Mouse (Mus musculus): ENCODE results near the gene Ppip5k2.

The Ppip5k2 gene

DNA sequence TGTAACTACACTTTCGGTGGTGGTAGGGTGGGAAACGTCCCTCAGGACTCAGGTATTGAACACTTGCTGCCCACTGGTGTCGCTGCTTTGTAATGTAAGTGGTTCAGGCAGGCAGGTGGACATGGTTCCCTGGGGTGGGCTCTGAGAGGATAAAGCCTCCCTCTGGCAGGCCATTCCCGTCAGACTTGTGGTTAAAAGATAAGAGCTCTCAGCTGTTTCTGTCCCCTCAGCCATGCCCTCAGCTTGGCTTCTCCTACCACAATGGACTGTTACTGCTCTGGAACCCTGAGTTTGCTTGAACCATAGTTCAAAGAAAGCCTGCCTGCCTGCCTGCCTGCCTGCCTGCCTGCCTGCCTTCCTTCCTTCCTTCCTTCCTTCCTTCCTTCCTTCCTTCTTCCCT is 15.8 kb downstream of the Ppip5k2 start:
- no peak for DNase-seq (ENCODE audit: low spot score in 2 of 2)

DNA sequence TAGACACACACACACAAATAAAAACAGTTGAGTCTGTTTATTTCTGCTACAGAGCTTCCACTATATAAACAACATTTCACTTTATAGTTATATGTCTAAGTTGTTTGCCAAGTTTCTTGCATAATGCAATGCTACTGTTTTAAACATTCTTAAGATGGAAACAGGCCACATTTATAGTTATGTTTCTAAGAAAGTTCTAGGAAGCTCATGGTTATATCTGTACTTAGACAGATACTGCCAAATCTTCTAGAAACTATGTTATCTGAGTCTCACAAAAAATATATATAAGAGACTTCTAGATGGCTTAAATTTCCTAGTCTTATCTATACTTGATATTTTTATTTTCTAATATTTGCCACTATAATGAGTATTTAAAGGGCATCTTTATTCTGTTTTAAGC is 17.0 kb downstream of the Ppip5k2 start:
- no peak for DNase-seq (ENCODE audit: low spot score in 2 of 2)

DNA sequence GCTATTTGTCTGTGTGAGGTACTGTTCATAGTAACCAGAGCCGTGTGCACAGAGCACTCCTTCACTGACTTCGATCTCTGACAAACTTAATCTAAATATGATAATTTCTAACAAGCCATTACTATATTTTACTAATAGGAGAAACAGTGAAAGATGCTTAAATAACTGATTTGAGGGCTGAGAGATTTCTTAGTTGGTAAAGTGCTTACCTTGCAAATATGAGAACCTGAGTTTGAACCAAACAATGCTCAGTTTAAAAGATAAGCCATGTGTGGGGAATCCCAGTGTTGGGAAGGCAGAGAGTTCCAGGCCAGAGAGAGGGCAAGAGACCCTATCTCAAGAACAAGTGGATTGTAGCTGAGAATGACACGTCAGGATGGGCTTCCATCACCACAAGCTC is 22.0 kb downstream of the Ppip5k2 start:
- no peak for DNase-seq (ENCODE audit: low spot score in 2 of 2)

DNA sequence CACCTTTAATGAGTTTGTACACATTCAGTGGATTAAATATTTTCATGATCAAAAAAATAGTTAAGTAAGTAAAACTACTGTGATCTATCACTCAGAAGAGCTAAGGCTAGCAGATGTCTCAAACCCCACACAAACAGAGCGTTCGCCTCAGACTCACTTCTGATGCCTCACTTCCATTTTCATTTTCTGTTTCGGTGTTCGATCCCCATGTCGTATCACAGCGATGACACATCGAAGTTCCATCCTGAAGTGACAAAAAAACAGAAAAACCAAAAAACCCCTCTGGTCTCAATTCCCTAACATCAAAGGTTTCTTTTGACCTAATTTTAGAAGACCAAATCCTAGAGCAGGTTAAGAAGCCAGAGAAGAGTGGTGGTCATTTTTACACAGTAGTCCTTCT is 23.9 kb downstream of the Ppip5k2 start:
- no peak for DNase-seq (ENCODE audit: low spot score in 2 of 2)

GRCm38 (mm10) chr1:97745712-97746111 is 24.5 kb downstream of the Ppip5k2 start:
- DNase-seq (ENCODE audit: low spot score in 2 of 2), result no peak

DNA sequence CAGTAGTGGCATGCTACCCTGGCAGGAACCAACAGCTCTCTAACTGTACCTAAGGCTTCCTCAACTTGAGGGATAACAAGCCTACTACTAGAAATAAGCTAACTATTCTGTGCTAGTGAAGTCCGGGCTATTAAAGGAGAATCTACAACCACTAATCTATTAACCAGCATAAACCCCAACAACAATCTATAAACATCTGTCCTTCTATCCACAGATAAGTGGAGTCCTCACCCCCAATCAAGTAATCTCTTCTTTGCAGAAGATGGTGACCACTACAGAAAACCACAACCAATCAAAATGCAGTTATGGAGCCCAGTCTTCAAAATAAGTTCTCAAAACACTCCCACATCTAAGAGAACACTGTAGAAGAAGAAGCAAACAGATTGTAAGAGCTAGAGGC is 27.1 kb downstream of the Ppip5k2 start:
- no peak for DNase-seq (ENCODE audit: low spot score in 2 of 2)

GRCm38 (mm10) chr1:97729339-97729738 is 40.9 kb downstream of the Ppip5k2 start:
- no peak for DNase-seq (ENCODE audit: low spot score in 2 of 2)

- DNase-seq (ENCODE audit: low spot score in 2 of 2), result no peak
Measured at GRCm38 (mm10) chr1:97726730-97727129, 43.5 kb downstream of the Ppip5k2 start.

DNA sequence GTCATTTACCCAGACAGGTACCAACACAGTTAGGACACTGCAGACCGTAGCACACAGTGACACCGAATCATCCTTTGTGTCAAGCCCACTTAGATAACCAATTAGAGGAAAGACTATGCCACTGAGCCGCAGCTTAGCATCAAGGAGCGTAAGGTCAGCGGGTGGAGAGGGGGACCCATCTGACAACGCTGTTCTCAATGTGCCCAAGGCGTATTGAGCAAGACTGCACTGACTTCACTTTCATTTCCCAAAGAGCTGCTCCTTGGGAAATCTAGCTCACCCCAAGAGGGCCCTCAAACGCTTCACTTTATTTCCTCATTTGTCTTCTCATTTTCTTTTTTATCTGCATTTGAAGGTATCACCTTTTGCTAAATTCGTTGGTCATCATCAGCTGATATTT is 51.8 kb downstream of the Ppip5k2 start:
- no peak for DNase-seq (ENCODE audit: low spot score in 2 of 2)

DNA sequence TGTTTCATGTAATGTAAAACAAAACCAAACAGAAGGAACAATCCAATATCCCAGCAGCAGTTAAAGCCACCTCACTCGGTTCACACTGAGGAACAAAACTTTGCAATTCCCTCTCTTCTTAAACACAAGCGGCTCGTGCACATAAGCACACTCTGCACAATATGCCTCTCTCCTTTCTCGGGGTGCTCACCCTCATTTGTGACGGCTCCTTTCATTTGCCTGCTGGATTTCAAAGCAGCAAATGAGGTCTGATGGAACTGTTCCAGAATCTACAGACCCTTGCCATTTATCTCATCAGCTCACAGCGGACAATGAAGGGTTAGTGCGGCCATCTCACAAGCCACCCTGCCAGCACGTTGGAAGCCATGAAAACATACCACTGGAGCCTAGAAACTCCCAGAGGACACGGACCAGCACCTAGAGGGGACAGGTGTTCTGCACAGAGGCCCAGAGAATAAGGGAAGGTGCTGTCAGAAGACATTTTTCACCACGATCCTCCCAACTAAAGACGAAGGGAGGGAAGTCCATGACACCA is 55.8 kb downstream of the Ppip5k2 start:
- no peak for DNase-seq (ENCODE audit: low spot score in 2 of 2)

DNA sequence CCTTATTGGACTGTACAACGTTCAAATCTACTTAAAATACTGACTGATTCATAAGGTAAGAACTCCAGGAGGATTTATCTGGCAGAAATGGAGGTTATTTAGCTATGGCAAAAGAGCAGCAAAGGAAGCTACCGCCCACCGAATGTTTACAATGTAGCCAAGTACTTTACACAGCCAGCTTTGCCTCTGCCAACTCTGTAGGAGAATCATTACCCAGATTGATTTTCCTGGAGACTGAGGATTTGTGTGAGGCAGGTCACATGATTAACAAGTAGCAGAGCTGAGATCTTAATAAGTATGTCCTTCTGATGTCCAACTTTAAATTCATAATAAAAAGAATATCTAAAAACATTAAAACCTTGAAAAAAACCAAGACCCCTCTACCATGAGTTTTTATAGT is 59.7 kb downstream of the Ppip5k2 start:
- DNase-seq (ENCODE audit: low spot score in 2 of 2), result no peak

GRCm38 (mm10) chr1:97705389-97705788 is 64.8 kb downstream of the Ppip5k2 start:
- no peak for DNase-seq (ENCODE audit: low spot score in 2 of 2)

GRCm38 (mm10) chr1:97704646-97705045 is 65.6 kb downstream of the Ppip5k2 start:
- no peak for DNase-seq (ENCODE audit: low spot score in 2 of 2)

DNA sequence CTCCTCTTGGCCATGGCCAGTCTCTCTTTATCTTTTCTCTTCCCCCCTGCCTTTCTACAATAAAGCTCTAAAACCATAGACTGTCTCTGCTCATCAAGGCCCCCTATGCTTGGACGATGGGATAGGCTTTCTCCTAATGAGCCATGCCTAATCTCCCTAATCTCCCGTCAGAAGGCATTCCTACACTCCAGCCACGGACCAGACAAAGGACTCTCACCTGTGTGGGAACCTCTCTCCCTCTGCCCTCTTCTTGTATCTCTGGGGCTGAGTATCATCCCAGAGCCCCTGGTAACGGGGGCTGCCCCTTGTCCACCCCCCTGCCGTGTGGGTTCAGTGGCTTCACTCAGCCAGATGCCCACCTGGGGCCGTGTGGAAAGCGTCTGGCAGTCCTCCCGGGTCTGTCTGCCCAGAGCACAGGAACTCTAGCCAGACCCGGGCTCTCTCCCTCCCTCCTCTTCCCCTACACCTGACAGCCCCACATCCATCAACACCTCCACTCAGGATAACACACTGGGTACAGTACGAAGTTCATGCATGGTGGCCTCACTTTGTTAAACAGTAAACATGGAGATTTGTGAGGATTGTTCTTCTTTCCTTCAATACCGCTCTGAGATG is 71.1 kb downstream of the Ppip5k2 start:
- DNase-seq (ENCODE audit: low spot score in 2 of 2), result no peak

- no peak for DNase-seq (ENCODE audit: low spot score in 2 of 2)
Measured at GRCm38 (mm10) chr1:97697273-97697672, 72.9 kb downstream of the Ppip5k2 start.

GRCm38 (mm10) chr1:97693825-97694224 is 76.4 kb downstream of the Ppip5k2 start:
- DNase-seq (ENCODE audit: low spot score in 2 of 2), result no peak

GRCm38 (mm10) chr1:97688756-97689155 is 81.5 kb downstream of the Ppip5k2 start:
- DNase-seq (ENCODE audit: low spot score in 2 of 2), result peak; percentile 46 to 61

DNA sequence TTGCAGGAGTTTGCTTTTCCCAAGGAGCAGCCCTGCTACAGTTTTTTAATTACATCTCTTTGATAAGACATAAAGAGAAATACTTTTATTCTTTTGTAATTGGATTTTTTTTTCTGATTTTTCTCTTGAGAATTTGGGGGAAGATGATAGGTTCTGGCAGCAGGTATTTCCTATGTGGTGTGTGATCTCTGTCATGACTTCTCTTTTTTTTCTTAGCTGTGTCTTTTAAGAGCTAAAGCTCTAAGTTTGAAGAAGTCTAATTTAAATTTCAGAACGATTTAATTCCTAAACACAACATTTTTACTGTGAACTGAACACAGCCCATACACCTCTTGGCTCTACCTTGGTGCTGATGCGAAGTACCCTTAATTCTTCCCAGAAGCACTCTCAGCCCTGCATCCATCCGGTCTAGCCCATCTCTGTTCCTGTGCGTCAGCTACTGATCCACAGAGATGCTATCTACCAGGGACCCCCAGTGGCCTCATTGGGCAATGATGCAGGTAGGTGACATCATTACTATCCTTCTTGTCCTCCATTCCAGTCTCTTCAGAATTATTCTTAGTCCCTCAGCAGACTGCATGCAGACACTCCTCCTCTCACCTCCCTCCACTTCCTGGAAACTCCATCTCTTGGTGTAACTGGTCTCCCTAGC is 93.6 kb downstream of the Ppip5k2 start:
- DNase-seq (ENCODE audit: low spot score in 2 of 2), result no peak

GRCm38 (mm10) chr1:97676115-97676514 is 94.1 kb downstream of the Ppip5k2 start:
- DNase-seq (ENCODE audit: low spot score in 2 of 2), result no peak

DNA sequence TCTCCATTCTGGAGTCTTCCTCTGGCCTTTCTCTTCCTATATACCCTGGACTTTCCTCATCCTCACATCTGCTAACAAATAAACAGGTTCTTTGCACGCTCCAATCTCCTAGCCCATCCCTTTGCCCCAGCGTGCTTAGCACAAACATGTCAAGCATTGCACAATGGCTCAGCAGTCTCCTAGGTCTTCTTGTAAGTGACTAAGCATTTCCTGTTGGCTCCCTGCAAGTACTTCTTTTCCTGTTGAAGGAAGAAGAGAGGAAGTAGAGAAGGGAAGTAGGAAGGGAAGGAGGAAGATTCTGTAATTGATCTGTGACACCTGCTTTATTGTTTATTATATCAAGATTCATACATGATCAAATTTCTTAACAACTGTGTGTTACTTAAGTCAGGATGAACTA is 97.4 kb downstream of the Ppip5k2 start:
- DNase-seq (ENCODE audit: low spot score in 2 of 2), result no peak

GRCm38 (mm10) chr1:97667288-97667687 is 102.9 kb downstream of the Ppip5k2 start:
- DNase-seq (ENCODE audit: low spot score in 2 of 2), result no peak

DNA sequence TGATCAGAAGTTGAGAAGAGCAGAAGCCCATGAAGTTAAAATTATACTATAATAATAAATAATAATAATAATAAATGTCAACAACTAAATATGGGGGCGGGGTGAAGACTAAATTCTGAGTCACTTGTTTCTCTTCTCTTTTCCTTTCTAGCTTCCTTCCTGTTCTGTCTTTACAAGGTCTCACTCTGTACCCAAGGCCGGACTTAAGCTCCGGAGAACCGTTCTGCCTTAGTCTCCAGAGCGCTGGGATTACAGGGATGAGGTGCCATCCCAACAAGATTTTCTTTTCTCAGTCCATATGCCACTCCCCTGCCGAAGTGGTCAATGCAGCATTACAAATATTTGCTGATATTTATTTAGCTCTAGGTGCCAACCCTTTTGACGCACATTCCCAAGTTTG is 107.9 kb downstream of the Ppip5k2 start:
- no peak for DNase-seq (ENCODE audit: low spot score in 2 of 2)

GRCm38 (mm10) chr1:97661406-97662241 is 108.6 kb downstream of the Ppip5k2 start, which contains the start of gene D1Ertd622e:
Gene D1Ertd622e, minus strand, starts transcription at chr1:97662074.
- peak; percentile 86 to 88 for DNase-seq (ENCODE audit: low spot score in 2 of 2)

Data from right cerebral cortex, postnatal 10 days (tissue).